Comparison of ENCODE assay signal across 9 mouse cellular contexts in the genomic region with DNA sequence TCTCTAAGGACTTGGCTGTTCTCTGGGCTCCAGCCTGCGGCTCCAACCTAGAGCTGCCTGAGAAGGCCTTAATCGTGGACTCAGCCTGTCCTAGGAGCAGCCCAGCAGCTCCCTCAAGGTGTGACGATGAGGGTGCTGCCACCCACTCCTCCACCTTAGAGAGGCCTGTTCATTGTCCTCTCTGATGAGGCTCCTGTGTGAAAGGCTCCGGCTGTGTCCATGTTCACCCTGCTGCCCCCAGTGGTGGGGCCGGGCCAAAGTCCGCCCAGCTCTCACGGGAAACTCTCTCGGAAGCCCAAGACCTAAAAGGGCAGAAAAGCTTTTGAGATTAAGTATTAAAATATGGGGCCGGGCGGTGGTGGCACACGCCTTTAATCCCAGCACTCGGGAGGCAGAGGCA. TPM values are rescaled to one million over a fixed set of nuclear protein-coding genes. Genes with fewer than 3 reads are reported as not detected.
DNase-seq lines count a peak whose midpoint lies in the region; ATAC-seq lines count a peak whose summit lies in the region.
"Had no signal": no experiment of that assay in that cellular context is flagged by ENCODE, and none has a peak within 500 bp of the region (broad histone marks: within the 10 kb centered on the region; RNA-seq: fewer than 3 reads in every experiment).

No protein-coding gene starts in this region.

- peak overlapping the region; percentile 17; the same call in 1 of the 2 replicates for H3K27ac ChIP-seq in heart, embryonic 12.5 days (ENCODE audit: poor library complexity, severe bottlenecking)
- H3K27ac ChIP-seq in limb, embryonic 10.5 days, result peak overlapping the region; percentile 4; the same call in 1 of the 2 replicates
- H3K27ac ChIP-seq: limb, embryonic 15.5 days had no signal

- no peaks in the 10 kb centered on the region for H3K36me3 ChIP-seq in heart, embryonic 12.5 days
- no peaks in the 10 kb centered on the region for H3K36me3 ChIP-seq in limb, embryonic 10.5 days
- H3K36me3 ChIP-seq: limb, embryonic 15.5 days had no signal

- H3K9me3 ChIP-seq in heart, embryonic 12.5 days (replicated peaks), result no peaks in the 10 kb centered on the region
- H3K9me3 ChIP-seq in limb, embryonic 10.5 days (replicated peaks), result no peaks in the 10 kb centered on the region
- H3K9me3 ChIP-seq: limb, embryonic 15.5 days had no signal

- H3K4me3 ChIP-seq in heart, embryonic 12.5 days, result no peak overlapping the region
- no peak overlapping the region for H3K4me3 ChIP-seq in limb, embryonic 10.5 days
- H3K4me3 ChIP-seq: limb, embryonic 15.5 days had no signal

- H3K27me3 ChIP-seq in heart, embryonic 12.5 days (replicated peaks), result no peaks in the 10 kb centered on the region
- H3K27me3 ChIP-seq in limb, embryonic 10.5 days (ENCODE audit: low read depth, poor library complexity, severe bottlenecking), result no peaks in the 10 kb centered on the region
- H3K27me3 ChIP-seq: limb, embryonic 15.5 days had no signal

- peaks cover 58% of the 10 kb centered on the region for H3K4me1 ChIP-seq in heart, embryonic 12.5 days (replicated peaks)
- peaks cover 48% of the 10 kb centered on the region for H3K4me1 ChIP-seq in limb, embryonic 10.5 days

- 40% methylated on average over 12 of the region's 12 CpGs for WGBS in heart, embryonic 12.5 days
- 55% methylated on average over 12 of the region's 12 CpGs for WGBS in limb, embryonic 10.5 days

- H3K9ac ChIP-seq in heart, embryonic 12.5 days, result peak overlapping the region; percentile 55
- H3K9ac ChIP-seq: limb, embryonic 15.5 days had no signal

- no peak overlapping the region for H3K4me2 ChIP-seq in heart, embryonic 12.5 days
- H3K4me2 ChIP-seq: limb, embryonic 15.5 days had no signal

- ATAC-seq in heart, embryonic 12.5 days (ENCODE audit: insufficient number of reproducible peaks, low FRiP score), result no peak

- DNase-seq in adrenal gland, postnatal 14 days, result peak; percentile 73
- no peak for DNase-seq in adrenal gland, postnatal 10 days
- peak; percentile 56 for DNase-seq in 3134 (ENCODE audit: extremely low read depth, insufficient read length, low spot score)
- no peak for DNase-seq in limb, embryonic 10.5 days (ENCODE audit: low spot score)
- peak; percentile 65 for DNase-seq in retina, embryonic 14.5 days (ENCODE audit: low spot score)
- DNase-seq in thymus, postnatal 0 days (ENCODE audit: low spot score), result no peak
- DNase-seq in right cerebral cortex, postnatal 10 days (ENCODE audit: low spot score in 2 of 2), result no peak

RNA-seq across cellular contexts. Expression of a gene that starts 48.3 kb away (rescaled TPM):
- total RNA-seq in adrenal gland, postnatal 14 days (2021), result 87.4 and 92.1 TPM in 2 replicates
- 10 to 100 TPM; 86.7 to 96.5 TPM for total RNA-seq in adrenal gland, postnatal 10 days (2021)
- 68.1 and 68.9 TPM in 2 replicates for polyA plus RNA-seq in heart, embryonic 12.5 days (2016; fragmentation: Nextera tagmentation; extraction: Ambion mirVana)
- polyA plus RNA-seq in limb, embryonic 10.5 days (2016; fragmentation: Nextera tagmentation; extraction: Ambion mirVana), result 71.6 and 78.5 TPM in 2 replicates
- polyA plus RNA-seq in thymus, postnatal 0 days (2015; fragmentation: Nextera tagmentation; extraction: Ambion mirVana), result 38.0 and 40.9 TPM in 2 replicates

RNA-seq across cellular contexts. Expression of a gene that starts 55.5 kb away (rescaled TPM):
- total RNA-seq in adrenal gland, postnatal 14 days (2021), result 26.0 and 34.5 TPM in 2 replicates
- 10 to 100 TPM; 29.0 to 34.8 TPM for total RNA-seq in adrenal gland, postnatal 10 days (2021)
- 33.7 and 34.2 TPM in 2 replicates for polyA plus RNA-seq in heart, embryonic 12.5 days (2016; fragmentation: Nextera tagmentation; extraction: Ambion mirVana)
- 43.5 and 48.7 TPM in 2 replicates for polyA plus RNA-seq in limb, embryonic 10.5 days (2016; fragmentation: Nextera tagmentation; extraction: Ambion mirVana)
- polyA plus RNA-seq in thymus, postnatal 0 days (2015; fragmentation: Nextera tagmentation; extraction: Ambion mirVana), result 72.4 and 75.2 TPM in 2 replicates

RNA-seq across cellular contexts. Expression of a gene that starts 58.1 kb away (rescaled TPM):
- total RNA-seq in adrenal gland, postnatal 14 days (2021), result 14.7 and 16.5 TPM in 2 replicates
- total RNA-seq in adrenal gland, postnatal 10 days (2021), result 10 to 100 TPM; 13.4 to 14.2 TPM
- 3.5 and 3.9 TPM in 2 replicates for polyA plus RNA-seq in heart, embryonic 12.5 days (2016; fragmentation: Nextera tagmentation; extraction: Ambion mirVana)
- 1.8 TPM in 2 replicates for polyA plus RNA-seq in limb, embryonic 10.5 days (2016; fragmentation: Nextera tagmentation; extraction: Ambion mirVana)
- polyA plus RNA-seq in thymus, postnatal 0 days (2015; fragmentation: Nextera tagmentation; extraction: Ambion mirVana), result 11.4 and 14.6 TPM in 2 replicates

Comparison
In these comparisons a context has a peak if more than half of its experiments do, and no peak if none do; other contexts are left out.
1. DNase-seq: peak in adrenal gland, postnatal 14 days (single experiment), 3134 (single experiment) and retina, embryonic 14.5 days (single experiment); none in adrenal gland, postnatal 10 days (single experiment), limb, embryonic 10.5 days (single experiment), thymus, postnatal 0 days (single experiment) and right cerebral cortex, postnatal 10 days (0 of 2).